Comparison of ENCODE assay signal across 14 mouse cellular contexts in the genomic region with DNA sequence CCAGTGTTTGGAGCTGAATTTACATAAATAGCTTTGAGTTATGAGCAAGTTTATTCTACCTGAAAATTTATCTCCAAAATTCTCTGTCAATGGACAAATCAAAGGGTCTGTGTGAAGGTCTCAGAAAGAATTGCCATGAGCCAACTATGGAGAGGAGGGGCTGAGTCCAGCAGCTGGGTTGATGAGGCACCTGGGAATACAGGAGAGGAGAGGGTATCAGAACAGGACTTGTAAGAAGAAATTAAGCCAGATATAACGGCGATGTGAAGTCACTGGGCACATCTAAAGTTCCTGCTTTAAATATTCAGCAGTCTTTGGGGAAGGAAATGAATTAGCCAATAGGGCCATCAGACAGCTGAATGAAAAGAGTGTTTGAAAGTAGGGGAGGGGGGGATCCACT.
DNase-seq lines count a peak whose midpoint lies in the region; ATAC-seq and TF ChIP-seq lines count a peak whose summit lies in the region.
"Had no signal": no experiment of that assay in that cellular context is flagged by ENCODE, and none has a peak within 500 bp of the region (broad histone marks: within the 10 kb centered on the region; RNA-seq: fewer than 3 reads in every experiment).

No protein-coding gene starts in this region.

- peak; percentile 17 for DNase-seq in embryo, embryonic 10.5 days (ENCODE audit: low spot score)
- no peak for DNase-seq in embryo, embryonic 11 days
- DNase-seq in lung, adult 18-20 months, result no peak
- no peak for DNase-seq in hindbrain, postnatal 0 days (ENCODE audit: low spot score)
- DNase-seq in gastrocnemius, postnatal 14 days, result no peak
- no peak for DNase-seq in layer of hippocampus, adult 2 months (ENCODE audit: low spot score in 2 of 2)

- intact Hi-C loops in gastrocnemius, postnatal 14 days (cut with DNase I; ENCODE audit: low total_unique reads), result loop anchor here (10.0 kb wide), 1 partner anchor 529 kb away; no protein-coding TSS in a partner anchor

- TF ChIP-seq CTCF in hindbrain, postnatal 0 days (IDR thresholded peaks at IDR 0.05; ENCODE audit: low read depth), result no peak
- TF ChIP-seq CTCF in layer of hippocampus, adult 2 months (conservative IDR thresholded peaks at IDR 0.05), result no peak

- H3K4me1 ChIP-seq in lung, embryonic 16.5 days (replicated peaks; ENCODE audit: control insufficient read depth, insufficient read depth, low read length), result peaks cover 27% of the 10 kb centered on the region
- peaks cover 8% of the 10 kb centered on the region; the same call in 1 of the 2 replicates for H3K4me1 ChIP-seq in hindbrain, postnatal 0 days (ENCODE audit: insufficient read depth, low read length)
- H3K4me1 ChIP-seq in neural tube, embryonic 12.5 days, result peaks cover 41% of the 10 kb centered on the region
- H3K4me1 ChIP-seq: heart, embryonic 10.5 days; liver, embryonic 13.5 days had no signal

- 35% methylated on average over 2 of the region's 2 CpGs for WGBS in lung, embryonic 16.5 days
- 19% methylated on average over 2 of the region's 2 CpGs for WGBS in hindbrain, postnatal 0 days
- WGBS in neural tube, embryonic 12.5 days, result 22% methylated on average over 2 of the region's 2 CpGs

- no peak for ATAC-seq in lung, embryonic 16.5 days (ENCODE audit: low read depth)
- no peak for ATAC-seq in hindbrain, postnatal 0 days
- no peak; the same call in 1 of the 2 replicates for ATAC-seq in neural tube, embryonic 12.5 days (ENCODE audit: low FRiP score, low read depth)
- ATAC-seq: activated CD4-positive, CD25-positive, alpha-beta regulatory T cell, adult 4 months had no signal

- H3K9ac ChIP-seq in lung, embryonic 16.5 days (ENCODE audit: low read length), result no peak overlapping the region
- no peak overlapping the region for H3K9ac ChIP-seq in hindbrain, postnatal 0 days (replicated peaks; ENCODE audit: low read length)
- no peak overlapping the region for H3K9ac ChIP-seq in neural tube, embryonic 12.5 days
- H3K9ac ChIP-seq: liver, embryonic 13.5 days had no signal

- H3K27ac ChIP-seq in lung, embryonic 16.5 days (ENCODE audit: low read length), result peak overlapping the region; percentile 47
- peak overlapping the region; percentile 5; the same call in 1 of the 2 replicates for H3K27ac ChIP-seq in hindbrain, postnatal 0 days
- 0 out of 2 replicates have a peak overlapping the region, but pooled peaks have one; percentile 20 for H3K27ac ChIP-seq in neural tube, embryonic 12.5 days
- H3K27ac ChIP-seq in layer of hippocampus, adult 2 months, result no peak overlapping the region
- H3K27ac ChIP-seq: heart, embryonic 10.5 days; kidney, postnatal 0 days; limb, embryonic 10.5 days; liver, embryonic 13.5 days had no signal

- H3K4me3 ChIP-seq in lung, embryonic 16.5 days (ENCODE audit: low read length), result no peak overlapping the region
- H3K4me3 ChIP-seq in hindbrain, postnatal 0 days (ENCODE audit: low read length), result no peak overlapping the region
- no peak overlapping the region for H3K4me3 ChIP-seq in neural tube, embryonic 12.5 days
- no peak overlapping the region for H3K4me3 ChIP-seq in layer of hippocampus, adult 2 months
- H3K4me3 ChIP-seq: heart, embryonic 10.5 days; limb, embryonic 10.5 days; liver, embryonic 13.5 days had no signal

- H3K4me2 ChIP-seq in lung, embryonic 16.5 days (ENCODE audit: low read depth, low read length), result no peak overlapping the region
- H3K4me2 ChIP-seq in hindbrain, postnatal 0 days (ENCODE audit: low read depth, low read length), result no peak overlapping the region
- no peak overlapping the region for H3K4me2 ChIP-seq in neural tube, embryonic 12.5 days (replicated peaks)
- H3K4me2 ChIP-seq: liver, embryonic 13.5 days had no signal

- H3K27me3 ChIP-seq in lung, embryonic 16.5 days (ENCODE audit: control insufficient read depth, insufficient read depth, low read depth, low read length), result no peaks in the 10 kb centered on the region
- H3K27me3 ChIP-seq in hindbrain, postnatal 0 days (ENCODE audit: insufficient read depth, low read length), result no peaks in the 10 kb centered on the region
- H3K27me3 ChIP-seq in neural tube, embryonic 12.5 days (replicated peaks), result no peaks in the 10 kb centered on the region
- H3K27me3 ChIP-seq: CH12.LX; liver, embryonic 13.5 days had no signal

- no peaks in the 10 kb centered on the region for H3K9me3 ChIP-seq in lung, embryonic 16.5 days (ENCODE audit: control insufficient read depth, low read length)
- H3K9me3 ChIP-seq in hindbrain, postnatal 0 days (ENCODE audit: low read length), result no peaks in the 10 kb centered on the region
- no peaks in the 10 kb centered on the region for H3K9me3 ChIP-seq in neural tube, embryonic 12.5 days
- H3K9me3 ChIP-seq: heart, embryonic 10.5 days; limb, embryonic 10.5 days; liver, embryonic 13.5 days had no signal

- no peaks in the 10 kb centered on the region for H3K36me3 ChIP-seq in lung, embryonic 16.5 days (ENCODE audit: control insufficient read depth, insufficient read depth, low read length)
- H3K36me3 ChIP-seq in hindbrain, postnatal 0 days (ENCODE audit: insufficient read depth, low read length), result no peaks in the 10 kb centered on the region
- no peaks in the 10 kb centered on the region for H3K36me3 ChIP-seq in neural tube, embryonic 12.5 days
- H3K36me3 ChIP-seq: heart, embryonic 10.5 days; limb, embryonic 10.5 days; liver, embryonic 13.5 days had no signal
